Mouse (Mus musculus): Measurements from ENCODE around the gene Dpysl4.

DNA sequence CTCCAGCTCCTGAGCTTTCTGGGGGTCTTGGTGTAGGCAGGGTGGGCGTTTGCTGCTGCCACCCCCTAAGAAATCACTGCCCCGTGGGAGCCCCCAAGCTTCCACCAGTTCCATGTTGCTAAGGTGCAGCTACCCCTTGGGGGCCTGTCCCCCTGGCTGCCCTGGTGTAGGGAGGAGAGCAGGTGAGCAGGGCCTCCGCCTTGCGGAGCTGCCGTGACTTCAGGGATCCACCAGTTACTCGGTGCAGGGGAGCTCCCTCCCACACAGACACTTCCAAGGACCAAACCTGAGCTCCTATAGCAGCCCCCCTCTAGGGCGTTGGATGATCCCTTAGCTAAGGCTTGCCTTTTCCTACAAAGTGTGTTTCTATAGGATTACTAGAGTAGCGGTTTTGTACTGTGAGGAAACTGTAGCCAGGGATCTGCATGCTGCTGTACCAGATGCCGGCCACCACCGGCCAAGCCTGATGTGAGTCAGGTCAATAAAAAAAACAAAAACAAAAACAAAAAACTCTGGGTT is 15.5 kb downstream of the Dpysl4 start:
- TF ChIP-seq POLR2A (IDR thresholded peaks at IDR 0.05; ENCODE audit: borderline replicate concordance, insufficient read depth, low read length) (no peak), CTCF (IDR thresholded peaks at IDR 0.05; ENCODE audit: borderline replicate concordance, insufficient read depth, low read depth, low read length) (no peak)
